Mouse (Mus musculus) urinary bladder, postnatal 14 days (tissue): Measurements from ENCODE around the gene Fam219b.
A peak's percentile ranks its signal among the peaks of the same experiment; 100 is the strongest.

Experiments used
- DNase-seq: peaks from one replicate; pipeline ENCODE4 v3.0.0; 2021; ENCODE audit warnings: low spot score

The Fam219b gene

DNA sequence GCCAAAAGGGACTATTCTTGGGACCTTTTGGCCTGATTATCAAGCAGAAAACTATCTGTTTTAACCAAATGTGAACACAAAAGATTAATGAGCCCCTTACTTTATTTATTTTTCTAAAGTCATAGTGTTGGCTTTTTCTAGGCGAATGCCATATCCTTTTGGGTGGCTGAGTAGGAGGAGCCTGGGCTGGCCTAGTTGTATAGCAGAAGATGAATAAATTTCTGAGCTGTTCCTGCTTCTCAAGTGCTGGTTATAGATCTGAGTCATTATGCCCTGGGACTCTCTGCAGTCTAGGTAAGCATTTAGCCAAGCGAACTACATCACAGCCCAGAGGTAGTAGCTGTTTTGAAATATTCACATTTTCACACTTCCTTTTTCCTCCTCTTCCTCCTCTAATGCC lies 11.8 kb upstream of the Fam219b start:
- no peak for DNase-seq

DNA sequence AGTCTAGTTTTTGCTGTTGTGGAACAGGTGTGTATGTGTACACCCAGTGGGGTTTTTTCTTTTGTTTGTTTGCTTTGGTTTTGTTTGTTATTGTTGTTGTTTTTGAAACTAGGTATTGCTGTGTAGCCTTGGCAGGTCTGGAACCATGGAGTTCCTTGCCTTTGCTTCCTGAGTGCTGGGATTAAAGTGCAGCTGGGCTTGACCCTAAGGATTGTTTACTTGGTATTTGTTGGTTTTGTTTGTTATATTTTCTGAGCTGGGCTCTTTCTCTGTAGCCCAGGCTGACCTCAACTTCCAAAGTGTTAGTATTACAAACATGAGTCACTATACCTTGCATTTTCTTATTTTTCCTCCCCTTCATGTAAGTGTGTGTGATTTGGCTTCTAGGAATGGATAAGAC lies 10.9 kb upstream of the Fam219b start:
- DNase-seq, result no peak

DNA sequence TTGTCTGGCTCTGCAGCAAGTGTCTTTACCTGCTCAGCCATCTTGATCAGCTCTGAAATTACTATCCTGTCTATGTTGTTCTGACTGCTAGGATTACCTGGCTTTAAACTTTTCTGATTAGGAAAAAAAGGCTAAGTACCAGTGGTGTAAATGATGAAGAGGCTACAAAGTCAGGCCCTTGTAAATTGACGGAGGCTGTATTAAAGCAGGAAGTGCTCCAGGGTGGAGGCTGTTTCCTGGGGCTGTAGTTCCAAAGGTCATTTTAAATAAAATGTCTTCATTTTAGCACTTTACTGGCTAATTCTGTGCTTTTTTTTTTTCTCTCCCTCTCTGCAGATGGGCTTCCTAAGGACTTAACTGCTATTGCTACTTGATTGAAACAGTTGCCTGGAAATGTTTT lies 5.4 kb upstream of the Fam219b start:
- no peak for DNase-seq

DNA sequence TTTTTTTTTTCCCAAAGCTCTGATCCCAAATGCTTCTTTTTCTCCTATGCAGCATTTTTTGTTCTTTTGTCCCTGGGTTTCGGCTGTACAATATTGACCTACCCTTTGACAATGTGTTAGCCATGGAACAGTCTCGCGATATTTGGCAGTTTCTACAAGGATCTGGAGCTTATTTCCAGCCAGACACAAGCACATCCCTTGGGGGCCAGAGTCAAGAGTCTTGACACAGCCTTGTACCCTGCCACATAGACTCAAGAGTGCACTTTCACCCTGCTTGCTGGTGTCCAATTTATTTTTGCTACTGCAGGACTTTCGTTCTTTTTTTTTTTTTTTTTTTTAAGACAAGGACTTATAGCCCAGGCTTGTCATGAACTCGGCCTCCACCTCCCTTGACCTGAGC lies 966 bp upstream of the Fam219b start:
- no peak for DNase-seq

DNA sequence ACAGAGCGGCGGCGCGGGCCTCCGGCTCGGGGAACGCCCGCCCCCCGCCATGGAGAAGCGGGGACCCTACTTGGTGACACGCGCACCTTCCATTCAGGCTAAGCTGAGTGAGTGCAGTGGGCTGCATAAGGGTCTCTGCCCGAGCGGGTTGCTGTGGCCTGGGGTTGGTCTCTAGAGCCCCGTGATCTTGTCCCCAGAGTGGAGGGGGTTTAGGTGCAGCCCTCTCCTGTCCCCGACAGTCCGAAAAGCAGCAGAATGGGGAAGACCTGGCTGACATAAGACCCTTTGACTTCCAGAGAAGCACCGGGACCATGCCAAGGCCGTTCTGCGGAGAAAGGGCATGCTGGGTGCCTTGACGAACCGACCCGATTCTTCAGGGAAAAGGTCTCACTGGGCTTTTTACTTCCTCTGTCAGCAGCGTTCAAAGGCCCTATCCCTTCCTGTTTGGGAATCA lies 427 bp downstream of the Fam219b start:
- DNase-seq, result peak; percentile 31

DNA sequence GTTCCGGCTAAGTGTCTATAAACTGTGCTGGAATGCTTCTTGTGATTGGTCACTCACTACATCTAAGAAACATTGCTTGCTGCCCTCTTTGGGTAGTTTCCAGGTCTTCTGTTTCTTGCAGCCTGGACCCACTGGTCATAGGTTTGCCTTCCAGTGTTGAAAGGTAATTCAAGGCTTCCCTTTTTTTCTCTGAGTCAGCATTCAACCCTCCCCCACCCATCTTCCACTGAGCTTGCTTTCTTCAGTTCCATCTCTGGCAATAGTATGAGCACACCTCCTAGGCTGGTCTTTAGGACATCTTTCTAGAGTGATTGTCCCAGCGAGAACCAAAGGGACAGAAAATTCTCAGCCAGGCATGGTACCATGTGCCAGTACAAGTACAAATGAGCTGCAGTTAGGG lies 2.2 kb downstream of the Fam219b start:
- DNase-seq, result no peak

DNA sequence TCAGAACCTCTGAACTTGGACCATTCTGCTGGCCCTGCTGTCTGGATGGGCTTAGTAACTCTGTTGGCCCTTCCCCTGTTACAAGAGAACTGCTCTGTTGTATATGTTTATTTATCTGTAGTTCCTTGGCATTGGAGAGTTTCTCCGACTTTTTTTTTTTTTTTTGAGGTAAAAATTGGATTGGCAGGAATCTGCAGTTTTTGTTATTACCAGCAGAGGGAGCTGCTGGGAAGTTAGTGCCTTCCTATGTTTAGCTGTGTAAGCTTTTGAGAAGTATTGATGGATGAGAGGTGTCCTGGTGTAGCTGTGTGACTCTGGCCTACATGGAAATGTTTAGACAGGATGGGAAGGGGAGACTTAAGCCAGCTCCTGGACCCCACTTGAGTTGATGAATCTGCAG lies 4.0 kb downstream of the Fam219b start:
- DNase-seq, result peak; percentile 38

DNA sequence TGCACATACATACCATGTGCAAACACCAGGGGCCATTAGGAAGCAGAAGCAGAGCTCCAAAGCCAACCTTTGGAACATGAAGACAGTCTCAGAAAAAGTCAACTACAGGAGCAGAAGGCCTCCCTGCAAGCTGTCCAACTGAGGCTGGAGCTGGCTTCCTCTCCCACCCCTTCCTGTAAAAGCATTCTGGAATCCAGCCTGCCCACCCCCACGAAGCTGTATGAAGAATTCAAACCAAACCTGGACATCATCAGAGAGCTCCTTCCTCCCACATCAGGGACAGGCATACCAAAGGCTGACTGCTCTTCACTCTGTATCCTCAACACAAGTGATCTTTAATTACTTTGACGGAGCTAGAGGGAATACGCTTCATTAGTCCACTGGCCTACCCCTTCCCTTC lies 6.6 kb downstream of the Fam219b start:
- no peak for DNase-seq

DNA sequence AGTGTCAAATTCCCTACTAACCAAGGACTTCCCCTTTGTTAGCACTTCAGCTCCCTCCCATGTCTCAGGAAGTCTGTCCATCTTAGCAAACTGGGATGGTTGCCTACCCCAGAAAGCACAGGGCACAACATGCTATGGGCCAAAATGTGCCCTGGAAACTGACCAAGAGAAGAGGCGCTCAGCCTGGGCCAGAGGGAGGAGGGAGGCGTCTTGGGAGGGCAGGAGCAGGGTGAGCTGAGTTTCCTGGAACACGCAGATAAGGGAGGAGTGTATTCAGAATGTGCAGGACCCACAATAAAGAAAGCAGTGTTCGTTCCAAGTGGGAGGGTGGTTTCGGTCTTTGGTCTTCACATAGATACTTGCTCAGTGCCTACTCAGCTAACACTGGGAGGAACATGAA lies 10.0 kb downstream of the Fam219b start:
- DNase-seq, result peak; percentile 57

DNA sequence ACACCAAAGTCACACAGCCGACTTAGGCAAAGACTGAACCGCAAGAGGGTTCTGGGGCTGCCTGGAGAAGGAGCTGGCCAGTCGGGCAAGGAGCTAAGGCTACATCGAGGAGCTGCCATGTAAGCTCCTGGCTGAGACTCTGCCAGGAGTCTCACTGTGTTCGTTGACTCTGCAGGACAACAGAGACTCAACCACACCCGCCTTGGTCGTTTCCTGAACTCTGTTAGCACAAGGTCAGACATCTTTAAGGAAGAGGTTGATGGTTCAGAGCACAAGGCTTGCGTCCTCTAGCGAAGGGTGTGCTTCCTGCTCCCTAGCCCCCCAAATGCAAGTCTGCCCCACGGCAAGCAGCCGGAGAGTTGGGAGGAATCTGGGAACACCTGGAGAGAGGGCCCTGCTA lies 10.5 kb downstream of the Fam219b start:
- no peak for DNase-seq

DNA sequence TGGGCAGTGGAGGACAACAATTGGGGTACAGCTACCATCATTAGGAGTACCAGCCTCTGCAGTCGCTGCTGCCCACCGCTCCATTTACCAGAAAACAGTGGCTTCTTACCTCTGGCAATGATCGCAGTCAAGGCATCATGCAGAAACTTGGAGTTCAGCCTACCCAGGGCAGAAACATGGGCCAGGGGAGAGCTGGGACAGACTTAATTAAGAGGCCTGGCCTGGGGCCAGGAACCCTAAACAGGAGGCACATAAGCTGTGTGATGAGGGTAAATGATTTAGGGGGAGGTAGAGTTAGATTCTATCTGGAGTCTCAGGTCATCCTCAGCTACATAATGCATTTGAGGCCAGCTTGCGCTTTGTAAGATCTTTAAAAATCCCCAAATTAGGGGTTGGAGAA lies 11.9 kb downstream of the Fam219b start:
- no peak for DNase-seq

DNA sequence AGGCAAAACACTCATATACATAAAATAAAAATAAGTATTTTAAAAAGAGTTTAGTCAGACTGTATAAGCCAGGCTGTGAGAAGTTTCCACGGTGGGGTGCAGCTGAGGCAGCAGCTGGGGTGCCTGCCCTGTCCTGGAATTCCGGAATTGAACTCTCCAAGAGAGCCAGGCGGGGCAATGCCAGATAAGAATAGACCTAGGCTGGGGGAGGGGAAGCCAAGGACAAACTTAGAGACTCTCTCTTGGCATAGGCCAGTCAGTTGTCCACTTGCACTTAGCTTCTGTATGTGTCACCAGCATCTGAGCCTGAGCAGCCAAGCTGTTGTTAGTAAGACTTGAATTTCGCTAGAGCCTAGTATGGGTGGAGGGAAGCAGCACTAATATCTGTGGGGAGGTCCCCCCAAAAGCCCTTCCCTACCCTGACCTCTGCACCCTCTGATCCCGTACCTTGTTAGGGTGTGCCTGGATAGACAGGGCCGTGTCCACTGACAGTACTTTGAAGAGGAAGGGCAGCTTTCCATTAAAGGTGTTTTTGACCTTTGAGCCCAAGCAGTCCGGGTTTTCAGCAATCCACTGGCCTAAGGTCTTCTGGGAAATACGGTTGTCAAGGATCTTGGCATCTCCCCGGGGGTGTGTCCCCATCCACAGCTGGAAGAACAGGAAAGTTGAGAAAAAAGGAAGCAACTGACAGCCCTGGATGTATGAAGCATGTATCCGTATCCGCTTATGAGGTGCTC lies 13.0 kb downstream of the Fam219b start:
- no peak for DNase-seq

DNA sequence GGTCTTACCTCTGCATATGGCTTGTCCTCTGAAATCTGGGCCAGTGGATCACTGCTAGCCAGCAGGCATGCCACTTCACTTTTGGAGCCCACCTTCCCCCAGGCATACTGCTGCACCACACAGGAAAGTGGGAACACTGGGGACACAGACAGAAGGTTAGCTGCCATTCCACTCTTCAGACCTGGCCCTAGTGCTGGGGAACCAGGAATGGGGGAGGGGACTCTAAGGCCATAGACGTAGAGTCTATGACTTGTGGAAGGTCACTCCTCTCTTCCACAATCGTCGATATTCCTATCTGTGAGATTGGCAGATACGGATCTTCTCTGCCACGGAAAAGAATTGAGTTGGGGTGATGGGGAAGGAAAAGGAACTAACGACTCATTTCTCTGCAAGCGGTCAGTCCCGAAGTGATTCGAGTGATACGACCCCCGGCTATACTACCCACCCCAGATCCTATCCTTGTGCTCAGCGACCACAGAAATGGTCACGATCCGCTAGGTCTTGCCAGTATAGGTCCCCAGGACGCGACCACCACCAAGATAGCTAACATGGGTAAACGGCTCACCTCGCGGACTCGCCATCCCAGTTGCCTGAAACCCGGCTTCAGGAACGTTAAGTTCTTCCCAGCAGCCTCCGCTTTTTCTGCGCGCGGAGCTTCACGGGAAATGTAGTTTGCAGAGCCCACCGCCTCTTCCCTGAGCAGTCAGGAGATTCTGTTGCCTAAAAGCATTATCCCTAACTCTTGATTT lies 15.0 kb downstream of the Fam219b start, which contains the start of gene Mpi:
Gene Mpi (minus strand): TSS at position 625 of the 749 bp plus-strand sequence.
- DNase-seq, result peak; percentile 66

DNA sequence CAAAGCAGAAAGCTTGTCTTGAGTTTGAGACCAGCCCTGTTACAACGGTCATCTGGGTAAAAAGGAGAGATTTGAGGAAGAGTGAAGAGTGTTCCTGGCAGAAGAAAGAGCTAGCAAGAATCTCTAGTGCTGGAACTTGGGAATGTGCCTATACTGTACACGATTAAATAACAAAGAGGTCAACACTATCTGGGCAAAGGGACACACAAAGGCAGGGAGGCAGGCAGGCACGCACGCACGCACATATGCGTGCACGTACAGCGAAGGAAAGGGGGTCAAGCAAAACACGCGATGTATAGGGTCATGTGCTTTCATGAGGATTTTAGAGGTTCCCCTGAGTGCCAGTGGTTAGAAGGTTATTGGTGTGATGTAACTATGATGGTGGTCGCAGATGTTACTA lies 15.8 kb downstream of the Fam219b start:
- DNase-seq, result no peak

DNA sequence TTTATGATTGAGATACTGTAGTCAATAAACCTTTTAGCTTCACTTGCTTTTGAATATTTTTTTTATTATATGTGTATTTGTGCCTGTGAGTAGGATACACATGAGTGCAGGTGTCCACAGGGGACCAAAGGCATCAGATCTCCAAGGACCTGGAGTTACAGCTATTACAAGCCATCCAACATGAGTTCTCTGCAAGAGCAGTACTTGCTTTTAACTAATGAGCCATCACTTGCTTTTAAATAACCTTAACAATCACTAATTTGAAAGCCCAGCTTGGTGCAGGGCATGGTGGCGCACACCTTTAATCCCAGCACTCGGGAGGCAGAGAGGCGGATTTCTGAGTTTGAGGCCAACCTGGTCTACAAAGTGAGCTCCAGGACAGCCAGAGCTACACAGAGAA lies 17.4 kb downstream of the Fam219b start:
- DNase-seq, result no peak

DNA sequence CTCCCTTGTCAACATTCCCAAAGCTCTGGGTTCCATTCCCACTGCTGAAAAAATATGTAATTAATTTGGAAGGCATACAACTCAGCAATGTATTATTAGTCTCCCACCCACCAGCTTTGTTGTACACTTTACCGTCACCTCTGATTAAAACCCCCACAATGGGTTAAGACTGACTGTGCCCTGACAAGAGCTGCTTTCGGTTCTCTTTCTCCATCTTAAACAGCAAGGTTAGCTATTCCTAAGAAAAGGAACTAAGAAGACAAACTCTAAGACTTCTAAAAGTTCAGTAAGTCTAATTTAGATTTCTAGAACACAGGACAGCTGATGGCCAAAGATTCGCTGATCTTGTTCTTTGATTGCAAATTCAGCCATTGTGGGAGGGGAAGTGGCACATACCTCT lies 19.9 kb downstream of the Fam219b start:
- no peak for DNase-seq

DNA sequence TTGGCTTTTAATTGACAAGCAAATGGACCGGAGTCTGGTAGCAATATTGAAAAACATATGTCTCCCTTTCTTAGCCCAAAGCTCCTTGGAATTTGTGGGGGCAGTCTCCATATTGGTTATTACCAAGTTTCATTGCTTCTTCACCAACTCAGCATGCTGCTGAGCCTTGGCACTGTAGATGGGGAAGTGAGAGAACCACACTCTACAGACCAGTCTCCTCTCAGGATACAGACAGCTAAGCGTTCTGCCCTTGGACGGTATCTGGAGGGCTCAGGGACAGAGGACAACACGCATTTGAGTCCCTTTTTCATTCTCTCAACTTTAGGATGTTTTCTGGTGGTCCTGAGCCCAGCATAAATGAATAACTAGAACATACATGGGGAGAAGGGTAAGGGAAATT lies 21.3 kb downstream of the Fam219b start:
- DNase-seq, result no peak

DNA sequence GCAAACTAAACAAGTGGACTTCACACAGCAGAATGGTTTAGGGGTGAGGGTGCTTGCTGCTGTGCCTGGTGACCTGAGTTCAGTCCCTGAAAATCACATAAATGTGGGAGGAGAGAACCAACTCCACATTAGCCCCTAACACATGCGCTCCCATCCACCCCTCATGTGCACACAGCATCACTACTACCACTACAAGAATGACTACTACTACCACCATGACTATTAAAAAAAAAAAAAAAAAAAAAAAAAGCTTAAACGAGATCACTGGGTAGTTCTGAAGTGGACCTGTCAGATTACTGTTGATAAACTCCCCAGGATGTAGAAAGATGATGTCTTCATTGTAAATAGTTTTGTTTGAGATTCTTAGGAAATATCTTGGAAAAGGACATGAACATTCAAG lies 22.2 kb downstream of the Fam219b start:
- no peak for DNase-seq

DNA sequence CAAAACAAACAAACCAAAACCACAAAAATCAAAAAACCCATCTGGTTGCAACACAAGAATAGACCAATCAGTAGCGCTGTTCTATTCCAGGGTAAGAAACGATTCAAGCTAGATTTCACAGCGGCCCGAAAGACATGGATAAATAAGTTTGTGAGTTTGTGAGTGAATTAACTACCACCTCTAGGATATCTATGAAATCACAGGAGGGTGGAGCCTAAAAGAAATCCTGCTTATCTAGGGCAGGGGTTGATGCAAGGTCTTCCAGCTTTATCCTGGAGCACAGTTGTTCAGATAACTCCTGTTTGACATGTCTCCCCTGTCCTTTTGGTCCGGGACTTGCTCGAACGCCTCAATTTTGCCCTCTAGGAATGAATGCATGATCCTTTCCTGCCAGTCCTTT lies 22.9 kb downstream of the Fam219b start:
- no peak for DNase-seq

DNA sequence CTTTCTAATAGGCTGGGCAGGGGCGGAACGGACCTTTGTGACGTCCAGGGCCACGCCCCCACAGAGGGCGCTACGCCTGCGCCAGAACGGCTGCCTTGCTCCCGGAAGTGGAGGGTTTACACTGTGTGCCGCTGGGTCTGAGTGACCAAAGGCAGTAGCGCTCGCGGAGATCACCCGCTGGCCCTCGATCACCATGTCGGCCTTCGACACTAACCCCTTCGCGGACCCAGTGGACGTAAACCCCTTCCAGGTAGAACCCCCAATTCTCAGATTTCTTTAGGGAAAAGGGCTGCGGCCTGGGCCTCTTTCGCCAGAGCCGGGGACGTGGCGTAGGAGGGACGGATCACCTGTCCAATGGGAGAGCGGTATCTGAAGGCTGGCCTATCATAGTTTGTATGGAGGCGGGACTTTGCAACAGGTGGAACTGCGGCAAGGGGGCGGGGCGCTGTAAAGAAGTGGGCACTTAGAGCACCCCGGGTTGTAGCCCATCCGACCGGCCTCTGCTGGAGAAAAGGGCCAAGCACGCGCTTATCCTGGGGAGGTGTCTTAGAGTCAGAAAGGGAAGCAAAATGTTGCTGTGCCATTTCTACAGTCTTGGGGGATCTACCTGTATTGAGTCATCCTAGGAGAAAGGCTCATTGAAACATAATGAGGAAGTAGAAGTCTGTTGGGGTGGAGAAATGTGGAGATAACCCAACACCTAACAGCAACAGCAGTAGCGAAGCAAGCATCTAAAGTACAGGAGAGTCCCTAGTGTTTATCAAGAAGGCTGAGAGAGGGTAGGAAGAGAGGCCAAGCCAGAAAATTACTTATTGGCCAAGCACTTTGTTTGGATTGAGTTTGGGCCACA lies 23.8 kb downstream of the Fam219b start, which contains the start of gene Scamp2:
Gene Scamp2 (plus strand): TSS at position 83 of the 850 bp plus-strand sequence.
- DNase-seq, result peak; percentile 94

DNA sequence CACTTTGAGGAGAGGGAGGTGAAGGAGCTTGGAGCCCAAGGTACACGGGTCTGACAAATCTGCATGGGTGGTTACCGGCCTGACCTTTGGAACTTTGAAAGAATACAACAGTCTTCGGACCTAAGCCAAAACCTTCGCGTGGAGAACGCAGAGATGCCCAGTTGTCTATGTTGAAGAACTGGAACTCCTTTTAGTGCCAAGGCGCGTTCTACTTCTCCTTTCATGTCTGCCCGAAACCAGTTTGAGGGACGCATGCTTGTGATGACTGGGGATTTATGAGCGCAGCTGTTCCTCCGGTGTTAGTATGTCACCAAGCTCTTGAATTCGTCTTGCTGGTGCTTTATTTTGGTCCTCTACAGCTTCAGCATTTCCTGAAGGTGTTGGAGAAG lies 24.4 kb downstream of the Fam219b start:
- no peak for DNase-seq

DNA sequence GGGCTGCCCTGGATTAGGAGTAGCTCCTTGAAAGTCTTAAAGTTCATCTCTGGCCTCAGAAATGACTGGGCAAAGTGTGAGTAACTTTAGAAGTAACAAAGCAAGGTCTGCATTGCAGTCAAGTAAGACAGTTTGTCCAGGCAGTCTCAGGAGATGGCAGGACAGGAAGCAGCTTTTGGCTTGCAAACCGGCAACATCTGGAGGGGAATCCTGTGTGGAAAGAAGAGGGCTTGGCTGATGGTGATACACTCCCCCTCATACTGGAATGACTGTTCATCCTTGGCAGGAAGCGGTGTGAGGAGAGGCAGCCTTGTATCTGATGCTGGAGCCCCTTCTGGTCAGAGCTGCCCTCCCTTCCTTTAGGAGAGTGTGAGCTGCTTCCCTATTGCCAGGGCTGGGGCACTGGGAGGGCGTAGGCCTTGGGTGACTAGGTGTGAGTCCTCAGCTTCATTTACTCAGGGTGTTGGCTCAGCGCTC lies 25.6 kb downstream of the Fam219b start:
- DNase-seq, result peak; percentile 50
